Comparison of ENCODE assay signal across 19 mouse cellular contexts in the genomic region with DNA sequence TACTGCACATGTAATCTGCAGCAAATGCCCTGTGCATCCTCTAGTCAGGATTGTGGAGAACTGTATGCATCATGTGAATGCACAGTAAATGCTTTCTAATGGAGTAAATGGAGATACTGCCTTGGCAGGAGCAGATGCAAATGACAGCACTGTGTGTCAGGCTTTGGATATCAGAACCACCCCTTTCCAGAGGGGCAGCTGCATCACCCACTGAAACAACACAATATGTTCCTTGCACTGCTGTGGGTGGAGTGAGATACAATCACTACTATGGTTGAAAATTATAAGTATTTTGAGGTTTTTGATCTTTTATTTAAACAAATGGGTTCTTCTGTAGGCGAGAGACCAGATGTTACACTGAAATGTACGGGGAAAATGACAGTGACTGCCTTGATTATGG.
DNase-seq lines count a peak whose midpoint lies in the region.
"Had no signal": no experiment of that assay in that cellular context is flagged by ENCODE, and none has a peak within 500 bp of the region (broad histone marks: within the 10 kb centered on the region; RNA-seq: fewer than 3 reads in every experiment).

No protein-coding gene starts in this region.

- intact Hi-C loops in left cerebral cortex, postnatal 10 days (cut with DNase I): no loop called here

- peak; percentile 41 to 49 for DNase-seq in frontal cortex, postnatal 36 days (ENCODE audit: low spot score in 2 of 2)
- no peak for DNase-seq in frontal cortex, postnatal 10 days (ENCODE audit: low spot score in 2 of 2)
- DNase-seq in left cerebral cortex, adult 9 months (ENCODE audit: low spot score in 2 of 2): peak; percentile 16 to 23
- no peak for DNase-seq in left cerebral cortex, postnatal 10 days (ENCODE audit: extremely low spot score in 1 of 2, low spot score in 2 of 2)
- peak; percentile 64 for DNase-seq in brain, adult 2 months (ENCODE audit: low read depth, low spot score)
- DNase-seq in layer of hippocampus, adult 9-11 months: peak; percentile 39
- DNase-seq in adrenal gland, postnatal 4 days (ENCODE audit: low spot score in 2 of 2): no peak
- no peak for DNase-seq in urinary bladder, postnatal 4 days (ENCODE audit: low spot score in 2 of 2)
- DNase-seq: adrenal gland, postnatal 10 days; cerebellum, adult 11-12 months; cerebellum, adult 9-11 months; gastrocnemius, adult 2 months; gastrocnemius, postnatal 36 days; heart, adult 18-20 months; kidney, adult 9 months; kidney, postnatal 10 days; liver, embryonic 13.5 days; lung, adult 18-20 months; lung, postnatal 4 days had no signal

Comparison
In these comparisons a context has a peak if more than half of its experiments do, and no peak if none do; other contexts are left out.
1. DNase-seq: peak in frontal cortex, postnatal 36 days (2 of 2), left cerebral cortex, adult 9 months (2 of 2), brain, adult 2 months (single experiment) and layer of hippocampus, adult 9-11 months (single experiment); none in frontal cortex, postnatal 10 days (0 of 2), left cerebral cortex, postnatal 10 days (0 of 2), adrenal gland, postnatal 4 days (0 of 2) and urinary bladder, postnatal 4 days (0 of 2).